Mouse (Mus musculus) embryonic facial prominence, embryonic 11.5 days (tissue): ENCODE measurements around the gene Rps6kl1. TPM values are rescaled to one million over a fixed set of nuclear protein-coding genes. Genes with fewer than 3 reads are reported as not detected.
A peak's percentile ranks its signal among the peaks of the same experiment; 100 is the strongest.
"Not testable (repeated sequence)": the region's sequence is repeated elsewhere in the genome, so short reads cannot be mapped to it uniquely, and the experiment has no call there.

Source experiments
- ATAC-seq: fragments of 200-750 bp; cut with Nextera tagmentation; replicated peaks from 2 replicates; pipeline ENCODE4 v1.8.0; 2017; ENCODE audit warnings: low read depth; ENCODE audit not compliant: insufficient number of reproducible peaks, low FRiP score, low TSS enrichment
- DNase-seq: peaks from one replicate; pipeline ENCODE4 v3.0.0-alpha.2; 2015; ENCODE audit warnings: low spot score
- H3K27ac ChIP-seq: fragments of 300-500 bp; sonication (generic); replicated peaks from 2 replicates; pipeline ENCODE4 v1.5.1; 2014; ENCODE audit warnings: mild to moderate bottlenecking, low read depth, low read length, control low read depth
- H3K27me3 ChIP-seq: fragments of 300-500 bp; sonication (generic); 2 replicates; pipeline ENCODE4 v1.6.1; 2014; ENCODE audit warnings: mild to moderate bottlenecking, low read length, moderate library complexity, mixed read lengths; ENCODE audit not compliant: control insufficient read depth, insufficient read depth
- H3K36me3 ChIP-seq: fragments of 300-500 bp; sonication (generic); replicated peaks from 2 replicates; pipeline ENCODE4 v1.6.1; 2014; ENCODE audit warnings: low read depth, mild to moderate bottlenecking, low read length, moderate library complexity, mixed read lengths; ENCODE audit not compliant: control insufficient read depth, insufficient read depth
- H3K4me1 ChIP-seq: fragments of 300-500 bp; sonication (generic); 2 replicates; pipeline ENCODE4 v1.6.1; 2014; ENCODE audit warnings: low read length, mixed read lengths; ENCODE audit not compliant: control insufficient read depth, insufficient read depth
- H3K4me2 ChIP-seq: fragments of 300-500 bp; sonication (generic); 2 replicates; pipeline ENCODE4 v1.6.1; 2014; ENCODE audit warnings: low read depth, mild to moderate bottlenecking, control low read depth, low read length, moderate library complexity
- H3K4me3 ChIP-seq: fragments of 300-500 bp; sonication (generic); 2 replicates; pipeline ENCODE4 v1.5.1; 2014; ENCODE audit warnings: low read depth, low read length, control low read depth
- H3K9ac ChIP-seq: fragments of 300-500 bp; sonication (generic); replicated peaks from 2 replicates; pipeline ENCODE4 v1.6.1; 2014; ENCODE audit warnings: mild to moderate bottlenecking, control low read depth, low read length
- H3K9me3 ChIP-seq: fragments of 300-500 bp; sonication (generic); replicated peaks from 2 replicates; pipeline ENCODE4 v1.6.1; 2016; ENCODE audit warnings: mild to moderate bottlenecking, low read length, inconsistent platforms, mixed read lengths; ENCODE audit not compliant: control insufficient read depth
- WGBS: fragments of 180-500 bp; shearing (Covaris S2); extraction: QIAGEN DNeasy Blood & Tissue Kit; methylation state at CpG from one replicate; pipeline ENCODE4 v1.1.7; 2014; 5-methylcytosine and 5-hydroxymethylcytosine counted together
- polyA plus RNA-seq: library from polyadenylated mRNA; unstranded; fragments of >200 nt; fragmentation: Nextera tagmentation; extraction: Ambion mirVana; gene quantifications from 2 replicates; pipeline ENCODE4 v1.2.1, GENCODE M21; 2014

Gene Rps6kl1
- polyA plus RNA-seq, 1 experiment from 2014 or later: 1.3 TPM

GRCm38 (mm10) chr12:85144276-85144675 is 6.8 kb downstream of the Rps6kl1 start:
- not testable (repeated sequence) for DNase-seq, H3K27ac ChIP-seq, H3K9me3 ChIP-seq, H3K27me3 ChIP-seq, H3K4me2 ChIP-seq, H3K4me3 ChIP-seq, H3K36me3 ChIP-seq, ATAC-seq, H3K4me1 ChIP-seq, H3K9ac ChIP-seq
- WGBS: 61% methylated on average over 2 of the region's 2 CpGs

- Histone ChIP-seq H3K4me1 (peaks cover 3% of the 10 kb centered on the region), H3K9me3 (no peaks in the 10 kb centered on the region), H3K36me3 (no peaks in the 10 kb centered on the region), H3K27ac (no peak overlapping the region), H3K27me3 (no peaks in the 10 kb centered on the region), H3K4me3 (no peak overlapping the region), H3K9ac (no peak overlapping the region), H3K4me2 (no peak overlapping the region)
- peak; percentile 92 for DNase-seq
- ATAC-seq: 0 out of 2 replicates have a peak, but pooled peaks have one; percentile 35
- 17% methylated on average over 4 of the region's 4 CpGs for WGBS
Measured at GRCm38 (mm10) chr12:85142803-85143202, 8.3 kb downstream of the Rps6kl1 start.

- Histone ChIP-seq H3K36me3 (no peaks in the 10 kb centered on the region), H3K27ac (no peak overlapping the region), H3K4me3 (no peak overlapping the region), H3K9me3 (no peaks in the 10 kb centered on the region), H3K27me3 (no peaks in the 10 kb centered on the region), H3K9ac (no peak overlapping the region), H3K4me1 (no peaks in the 10 kb centered on the region; the same call in 1 of the 2 replicates), H3K4me2 (no peak overlapping the region)
- no peak for ATAC-seq
- no peak for DNase-seq
- 76% methylated on average over 6 of the region's 6 CpGs for WGBS
Measured at GRCm38 (mm10) chr12:85141096-85141495, 10.0 kb downstream of the Rps6kl1 start.

- Histone ChIP-seq H3K4me3 (no peak overlapping the region), H3K4me2 (no peak overlapping the region), H3K27me3 (no peaks in the 10 kb centered on the region), H3K4me1 (no peaks in the 10 kb centered on the region; the same call in 1 of the 2 replicates), H3K9me3 (no peaks in the 10 kb centered on the region), H3K9ac (no peak overlapping the region), H3K27ac (no peak overlapping the region), H3K36me3 (no peaks in the 10 kb centered on the region)
- WGBS: 41% methylated on average over 18 of the region's 18 CpGs
- DNase-seq: no peak
- ATAC-seq: no peak
Measured at GRCm38 (mm10) chr12:85140036-85140701, 10.9 kb downstream of the Rps6kl1 start.

GRCm38 (mm10) chr12:85136627-85137026 is 14.4 kb downstream of the Rps6kl1 start:
- Histone ChIP-seq H3K9me3 (no peaks in the 10 kb centered on the region), H3K27me3 (no peaks in the 10 kb centered on the region), H3K9ac (no peak overlapping the region), H3K27ac (no peak overlapping the region), H3K36me3 (peaks cover 3% of the 10 kb centered on the region), H3K4me2 (no peak overlapping the region), H3K4me1 (no peaks in the 10 kb centered on the region; the same call in 1 of the 2 replicates), H3K4me3 (no peak overlapping the region)
- WGBS: 80% methylated on average over 4 of the region's 4 CpGs
- DNase-seq (no peak), ATAC-seq (no peak)

GRCm38 (mm10) chr12:85135513-85136470 is 15.3 kb downstream of the Rps6kl1 start:
- H3K9me3 ChIP-seq: no peaks in the 10 kb centered on the region
- H3K27me3 ChIP-seq: no peaks in the 10 kb centered on the region
- no peaks in the 10 kb centered on the region; the same call in 1 of the 2 replicates for H3K4me1 ChIP-seq
- H3K9ac ChIP-seq: no peak overlapping the region
- H3K4me3 ChIP-seq: no peak overlapping the region
- DNase-seq: no peak
- 78% methylated on average over 19 of the region's 19 CpGs for WGBS
- ATAC-seq: no peak
- H3K36me3 ChIP-seq: peaks cover 8% of the 10 kb centered on the region
- H3K27ac ChIP-seq: no peak overlapping the region
- H3K4me2 ChIP-seq: no peak overlapping the region

GRCm38 (mm10) chr12:85134043-85134794 is 16.8 kb downstream of the Rps6kl1 start:
- Histone ChIP-seq H3K36me3 (peaks cover 8% of the 10 kb centered on the region), H3K9me3 (no peaks in the 10 kb centered on the region), H3K27ac (no peak overlapping the region), H3K4me1 (no peaks in the 10 kb centered on the region; the same call in 1 of the 2 replicates), H3K27me3 (no peaks in the 10 kb centered on the region), H3K9ac (no peak overlapping the region), H3K4me2 (no peak overlapping the region), H3K4me3 (no peak overlapping the region)
- ATAC-seq (no peak), DNase-seq (no peak)
- 91% methylated on average over 8 of the region's 8 CpGs for WGBS
